Mouse (Mus musculus) kidney, postnatal 4 days (tissue): ENCODE measurements at regions not wholly inside any gene's neighbourhood (a gene's known extent, or its start where the extent isn't known, plus 50 kb on each side); places are given as distances from the start of the nearest gene placed in this dataset.
A peak's percentile ranks its signal among the peaks of the same experiment; 100 is the strongest.

Source experiments
- DNase-seq, 2 experiments: peaks; one replicate each; pipeline ENCODE4 v3.0.0; 2021; ENCODE audit warnings: mixed read lengths in 2 of 2

- peak; percentile 5 to 19 for DNase-seq
These were observed 65.9 kb downstream of the Cdr1 start for GRCm38 (mm10) chrX:61119499-61119898.

DNA sequence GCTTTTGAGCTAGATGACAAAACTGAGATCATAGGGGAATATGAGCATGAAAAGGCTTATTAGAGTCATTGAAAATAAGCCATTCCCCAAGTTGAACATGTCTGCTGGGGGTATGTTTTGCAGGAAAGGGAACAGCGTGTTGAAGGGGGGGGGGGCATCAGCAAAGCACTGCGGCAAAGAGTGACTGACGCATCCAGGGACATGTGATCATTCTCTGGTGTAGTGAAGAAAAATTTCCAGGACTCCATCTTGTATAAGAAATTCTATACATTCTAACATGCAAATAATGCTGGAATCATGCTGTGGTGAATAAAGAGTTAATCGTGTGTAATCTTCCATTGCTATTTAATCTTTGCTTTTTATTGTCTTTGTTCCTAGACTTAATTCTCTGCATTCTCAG is 68.0 kb downstream of the Cdr1 start:
- no peak for DNase-seq

- no peak for DNase-seq
These were observed 69.3 kb downstream of the Cdr1 start for GRCm38 (mm10) chrX:61116010-61116447.
